Mouse (Mus musculus): ENCODE measurements at regions not wholly inside any gene's neighbourhood (a gene's known extent, or its start where the extent isn't known, plus 50 kb on each side); places are given as distances from the start of the nearest gene placed in this dataset.

GRCm38 (mm10) chr2:105612706-105613105 is 56.0 kb upstream of the Pax6 start:
- no peak for TF ChIP-seq MAX (IDR thresholded peaks at IDR 0.05; ENCODE audit: low read depth)
- no peak for TF ChIP-seq REST (IDR thresholded peaks at IDR 0.05; ENCODE audit: insufficient read depth, insufficient read length)
- Histone ChIP-seq H3K36me3 (ENCODE audit: control insufficient read depth, insufficient read depth) (no peaks in the 10 kb centered on the region), H3ac (ENCODE audit: control insufficient read depth, insufficient read length) (no peak overlapping the region), H3K27me3 (ENCODE audit: control insufficient read depth, insufficient read depth, insufficient read length) (no peaks in the 10 kb centered on the region), H3K4me3 (no peak overlapping the region), H3K79me2 (ENCODE audit: control insufficient read depth, insufficient read depth) (no peaks in the 10 kb centered on the region), H3K4me2 (ENCODE audit: low read depth) (no peak overlapping the region)

GRCm38 (mm10) chr2:105613243-105613642 is 55.5 kb upstream of the Pax6 start:
- H3K79me2 ChIP-seq (ENCODE audit: control insufficient read depth, insufficient read depth) = no peaks in the 10 kb centered on the region
- no peak overlapping the region for H3K4me3 ChIP-seq
- TF ChIP-seq TCF12 (IDR thresholded peaks at IDR 0.05; ENCODE audit: insufficient read depth, poor library complexity, severe bottlenecking) = no peak
- no peak for TF ChIP-seq REST (IDR thresholded peaks at IDR 0.05; ENCODE audit: insufficient read depth, insufficient read length)
- no peak for TF ChIP-seq CEBPB (IDR thresholded peaks at IDR 0.05; ENCODE audit: insufficient read depth, poor library complexity, severe bottlenecking)
- no peak for TF ChIP-seq USF1 (IDR thresholded peaks at IDR 0.05; ENCODE audit: low read depth)
- TF ChIP-seq POLR2AphosphoS2 (IDR thresholded peaks at IDR 0.05; ENCODE audit: insufficient read length, low read depth) = no peak
- no peak for TF ChIP-seq MAX (IDR thresholded peaks at IDR 0.05; ENCODE audit: low read depth)
- TF ChIP-seq POLR2A (IDR thresholded peaks at IDR 0.05; ENCODE audit: insufficient read length, low read depth) = no peak
- TF ChIP-seq E2F4 (IDR thresholded peaks at IDR 0.05; ENCODE audit: insufficient read depth) = no peak
- no peak for TF ChIP-seq MYOG (IDR thresholded peaks at IDR 0.05; ENCODE audit: control insufficient read depth in 1 of 3, insufficient read depth in 1 of 3, insufficient read length in 2 of 3, low read depth in 2 of 3)
- no peak for TF ChIP-seq MYOD1 (IDR thresholded peaks at IDR 0.05; ENCODE audit: control insufficient read depth in 1 of 3, insufficient read length in 2 of 3, low read depth in 2 of 3)
- TF ChIP-seq TCF3 (IDR thresholded peaks at IDR 0.05; ENCODE audit: insufficient read length, low read depth) = no peak
- TF ChIP-seq SRF (IDR thresholded peaks at IDR 0.05; ENCODE audit: control insufficient read depth, insufficient read length, low read depth) = no peak
- no peak overlapping the region for H3K4me2 ChIP-seq (ENCODE audit: low read depth)
- no peaks in the 10 kb centered on the region for H3K36me3 ChIP-seq (ENCODE audit: control insufficient read depth, insufficient read depth)
- no peak overlapping the region for H3ac ChIP-seq (ENCODE audit: control insufficient read depth, insufficient read length)
- no peaks in the 10 kb centered on the region for H3K27me3 ChIP-seq (ENCODE audit: control insufficient read depth, insufficient read depth, insufficient read length)

GRCm38 (mm10) chr2:105615891-105616733 is 52.6 kb upstream of the Pax6 start:
- Histone ChIP-seq H3ac (ENCODE audit: control insufficient read depth, insufficient read length) (no peak overlapping the region), H3K4me2 (ENCODE audit: low read depth) (peak overlapping the region; percentile 18), H3K27me3 (ENCODE audit: control insufficient read depth, insufficient read depth, insufficient read length) (no peaks in the 10 kb centered on the region), H3K79me2 (ENCODE audit: control insufficient read depth, insufficient read depth) (no peaks in the 10 kb centered on the region), H3K36me3 (ENCODE audit: control insufficient read depth, insufficient read depth) (no peaks in the 10 kb centered on the region), H3K4me3 (no peak overlapping the region)
- no peak for TF ChIP-seq POLR2A (IDR thresholded peaks at IDR 0.05; ENCODE audit: insufficient read length, low read depth)
- TF ChIP-seq POLR2AphosphoS2 (IDR thresholded peaks at IDR 0.05; ENCODE audit: insufficient read length, low read depth) = no peak
- no peak for TF ChIP-seq TCF3 (IDR thresholded peaks at IDR 0.05; ENCODE audit: insufficient read length, low read depth)
- TF ChIP-seq E2F4 (IDR thresholded peaks at IDR 0.05; ENCODE audit: insufficient read depth) = no peak
- peak in 1 of 3 experiments; percentile 3 for TF ChIP-seq MYOD1 (IDR thresholded peaks at IDR 0.05; ENCODE audit: control insufficient read depth in 1 of 3, insufficient read length in 2 of 3, low read depth in 2 of 3)
- TF ChIP-seq SRF (IDR thresholded peaks at IDR 0.05; ENCODE audit: control insufficient read depth, insufficient read length, low read depth) = no peak
